ENCODE assay signal across 9 mouse cellular contexts in genomic region chr6:16487015-16487630, GRCm38 (mm10).
A peak's percentile ranks its signal among the peaks of the same experiment; 100 is the strongest.
DNase-seq lines count a peak whose midpoint lies in the region; ATAC-seq and TF ChIP-seq lines count a peak whose summit lies in the region.
"Had no signal": no experiment of that assay in that cellular context is flagged by ENCODE, and none has a peak within 500 bp of the region (broad histone marks: within the 10 kb centered on the region; RNA-seq: fewer than 3 reads in every experiment).

No protein-coding gene starts in this region.

- H3K27ac ChIP-seq in lung, embryonic 14.5 days (ENCODE audit: low read depth) = peak overlapping the region; percentile 13; the same call in 1 of the 2 replicates
- no peak overlapping the region for H3K27ac ChIP-seq in layer of hippocampus, adult 2 months
- H3K27ac ChIP-seq in liver, postnatal 0 days (ENCODE audit: low read depth) = no peak overlapping the region
- H3K27ac ChIP-seq: embryonic facial prominence, embryonic 15.5 days had no signal

- WGBS in lung, embryonic 14.5 days = 45% methylated on average over 8 of the region's 8 CpGs
- WGBS in liver, postnatal 0 days (ENCODE audit: insufficient replicate concordance) = 63% methylated on average over 8 of the region's 8 CpGs

- no peak overlapping the region for H3K4me2 ChIP-seq in lung, embryonic 14.5 days
- no peak overlapping the region for H3K4me2 ChIP-seq in liver, postnatal 0 days (ENCODE audit: low read depth, low read length)
- H3K4me2 ChIP-seq: embryonic facial prominence, embryonic 15.5 days had no signal

- H3K36me3 ChIP-seq in lung, embryonic 14.5 days (ENCODE audit: insufficient read depth) = no peaks in the 10 kb centered on the region
- H3K36me3 ChIP-seq in liver, postnatal 0 days (replicated peaks; ENCODE audit: insufficient read depth, low read length) = no peaks in the 10 kb centered on the region
- H3K36me3 ChIP-seq: embryonic facial prominence, embryonic 15.5 days had no signal

- no peaks in the 10 kb centered on the region for H3K9me3 ChIP-seq in lung, embryonic 14.5 days (ENCODE audit: low read depth, low read length)
- no peaks in the 10 kb centered on the region for H3K9me3 ChIP-seq in liver, postnatal 0 days (ENCODE audit: low read length)
- H3K9me3 ChIP-seq: embryonic facial prominence, embryonic 15.5 days had no signal

- no peak for TF ChIP-seq CTCF in lung, embryonic 14.5 days (IDR thresholded peaks at IDR 0.05; ENCODE audit: low read depth)
- TF ChIP-seq CTCF in layer of hippocampus, adult 2 months (conservative IDR thresholded peaks at IDR 0.05) = no peak
- no peak for TF ChIP-seq CTCF in liver, postnatal 0 days (IDR thresholded peaks at IDR 0.05; ENCODE audit: low read depth)

- H3K4me3 ChIP-seq in lung, embryonic 14.5 days (ENCODE audit: low read depth, low read length) = no peak overlapping the region
- H3K4me3 ChIP-seq in layer of hippocampus, adult 2 months = no peak overlapping the region
- no peak overlapping the region for H3K4me3 ChIP-seq in liver, postnatal 0 days (ENCODE audit: low read depth, low read length)
- H3K4me3 ChIP-seq: embryonic facial prominence, embryonic 15.5 days had no signal

- H3K4me1 ChIP-seq in lung, embryonic 14.5 days (ENCODE audit: insufficient read depth) = no peaks in the 10 kb centered on the region
- no peaks in the 10 kb centered on the region for H3K4me1 ChIP-seq in liver, postnatal 0 days (ENCODE audit: insufficient read depth)
- H3K4me1 ChIP-seq: embryonic facial prominence, embryonic 15.5 days had no signal

- no peak for TF ChIP-seq EP300 in liver, postnatal 0 days (IDR thresholded peaks at IDR 0.05; ENCODE audit: low read depth)

- DNase-seq in lung, embryonic 14.5 days = peak; percentile 91
- no peak for DNase-seq in lung, postnatal 25 days (ENCODE audit: low spot score)
- peak; percentile 20 for DNase-seq in cerebellum, adult 9-11 months
- peak; percentile 24 to 31 for DNase-seq in layer of hippocampus, adult 2 months (ENCODE audit: low spot score in 2 of 2)
- peak; percentile 53 to 62 for DNase-seq in right cerebral cortex, adult 2 months (ENCODE audit: low spot score in 2 of 2)
- DNase-seq in Muller cell, postnatal 12 days (ENCODE audit: inconsistent ontology term) = no peak
- DNase-seq in liver, postnatal 0 days = no peak
- DNase-seq: adrenal gland, postnatal 10 days had no signal

- H3K27me3 ChIP-seq in lung, embryonic 14.5 days (ENCODE audit: insufficient read depth, low read length) = no peaks in the 10 kb centered on the region
- no peaks in the 10 kb centered on the region for H3K27me3 ChIP-seq in liver, postnatal 0 days (ENCODE audit: insufficient read depth, low read length)
- H3K27me3 ChIP-seq: embryonic facial prominence, embryonic 15.5 days had no signal

- no peak overlapping the region for H3K9ac ChIP-seq in lung, embryonic 14.5 days
- no peak overlapping the region for H3K9ac ChIP-seq in liver, postnatal 0 days (replicated peaks)
- H3K9ac ChIP-seq: embryonic facial prominence, embryonic 15.5 days had no signal

- ATAC-seq in lung, embryonic 14.5 days (ENCODE audit: insufficient read depth) = peak; percentile 99
- ATAC-seq in liver, postnatal 0 days = no peak

Comparison
In these comparisons a context has a peak if more than half of its experiments do, and no peak if none do; other contexts are left out.
1. DNase-seq: peak in lung, embryonic 14.5 days (single experiment), cerebellum, adult 9-11 months (single experiment), layer of hippocampus, adult 2 months (2 of 2) and right cerebral cortex, adult 2 months (2 of 2); none in lung, postnatal 25 days (single experiment), Muller cell, postnatal 12 days (single experiment) and liver, postnatal 0 days (single experiment).